Mouse (Mus musculus): ENCODE results near the gene C2cd3.

- TF ChIP-seq TAL1 (IDR thresholded peaks at IDR 0.05; ENCODE audit: low read length) (no peak), SIN3A (IDR thresholded peaks at IDR 0.05; ENCODE audit: low read length) (no peak), POLR2A (IDR thresholded peaks at IDR 0.05; ENCODE audit: control insufficient read depth in 1 of 2, insufficient read depth in 1 of 2, low read depth in 1 of 2, low read length in 2 of 2, poor library complexity in 1 of 2) (no peak), MAFK (IDR thresholded peaks at IDR 0.05; ENCODE audit: borderline replicate concordance, low read depth, low read length) (no peak), RAD21 (IDR thresholded peaks at IDR 0.05; ENCODE audit: low read depth, low read length) (no peak), ZKSCAN1 (IDR thresholded peaks at IDR 0.05; ENCODE audit: low read depth, low read length) (no peak), HCFC1 (IDR thresholded peaks at IDR 0.05; ENCODE audit: low read depth, low read length) (no peak)
Measured at GRCm38 (mm10) chr7:100354984-100355383, 17.0 kb upstream of the C2cd3 start.
